Mouse (Mus musculus): ENCODE measurements around the gene Abcf3. TPM values are rescaled to one million over a fixed set of nuclear protein-coding genes. Genes with fewer than 3 reads are reported as not detected.
A peak's percentile ranks its signal among the peaks of the same experiment; 100 is the strongest.

Abcf3 gene
- polyA plus RNA-seq, 1 experiment from 2014 or later: 50.6 TPM

DNA sequence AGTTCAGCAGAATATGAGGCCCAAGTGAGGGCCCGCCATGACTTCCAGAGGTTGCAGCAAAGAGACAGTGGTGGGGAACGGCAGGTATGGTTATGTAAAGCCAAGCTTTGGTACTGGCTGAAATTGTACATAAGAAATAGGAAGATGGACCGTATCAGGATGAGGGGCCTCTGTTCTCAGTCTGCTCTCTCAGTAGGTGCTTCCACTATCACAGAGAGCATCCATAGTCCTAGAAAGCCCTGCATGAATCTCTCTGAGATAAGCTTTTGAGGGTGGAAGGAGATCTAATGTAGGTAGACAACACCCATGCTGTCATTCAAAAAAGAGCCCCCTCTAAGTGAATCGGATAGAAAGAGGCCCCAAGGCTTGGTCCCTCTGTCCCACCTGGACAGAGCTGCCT is 47.4 kb downstream of the Abcf3 start:
- 79% methylated on average over 4 of the region's 4 CpGs for WGBS
- ATAC-seq (ENCODE audit: insufficient read depth, low FRiP score, low read depth): no peak
- no peaks in the 10 kb centered on the region for H3K9me3 ChIP-seq
- no peak overlapping the region for H3K27ac ChIP-seq
- H3K36me3 ChIP-seq: no peaks in the 10 kb centered on the region
- peaks cover 28% of the 10 kb centered on the region for H3K27me3 ChIP-seq (replicated peaks)
- H3K4me2 ChIP-seq: no peak overlapping the region
- H3K4me1 ChIP-seq: 0 out of 2 replicates have a peak, but pooled peaks cover 6% of the 10 kb centered on the region
- no peak overlapping the region for H3K9ac ChIP-seq
- H3K4me3 ChIP-seq (replicated peaks): no peak overlapping the region

DNA sequence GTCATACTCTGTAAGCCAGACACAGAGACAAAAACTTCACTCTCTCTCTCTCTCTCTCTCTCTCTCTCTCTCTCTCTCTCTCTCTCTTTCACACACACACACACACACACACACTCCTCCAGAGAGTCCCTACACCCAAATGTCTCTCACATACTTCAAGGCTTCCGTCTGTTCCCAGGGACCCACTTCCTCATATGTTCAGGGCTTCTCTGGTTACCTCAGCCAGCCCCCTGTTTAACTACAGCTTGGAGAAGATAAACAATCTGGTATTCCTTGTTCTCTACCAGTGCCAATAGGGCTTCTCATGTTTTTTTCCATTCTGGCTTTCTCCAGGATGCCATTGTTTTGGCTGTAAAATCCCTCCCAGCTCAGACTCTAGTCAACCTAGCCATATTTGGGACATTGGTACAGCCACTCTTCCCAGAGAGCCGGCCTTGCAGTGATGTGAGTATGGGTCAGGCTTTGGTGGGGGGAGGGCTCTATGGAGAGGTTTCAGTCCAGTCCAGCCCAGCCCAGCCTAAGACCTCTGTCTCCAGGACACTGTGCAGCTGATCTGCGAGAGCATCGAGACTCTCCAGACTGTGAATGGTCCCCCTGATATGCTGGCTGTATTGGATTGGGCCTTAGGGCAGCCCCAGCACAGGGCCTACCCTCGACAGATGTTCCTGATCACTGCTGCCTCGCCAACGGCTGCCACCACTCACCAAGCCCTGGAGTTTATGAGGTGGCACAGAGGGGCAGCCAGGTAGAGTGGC is 48.5 kb downstream of the Abcf3 start:
- H3K27me3 ChIP-seq (replicated peaks): peaks cover 17% of the 10 kb centered on the region; the same call in 1 of the 2 replicates
- H3K9me3 ChIP-seq: no peaks in the 10 kb centered on the region
- H3K4me2 ChIP-seq: no peak overlapping the region
- no peak overlapping the region for H3K27ac ChIP-seq
- no peak for ATAC-seq (ENCODE audit: insufficient read depth, low FRiP score, low read depth)
- no peak overlapping the region for H3K9ac ChIP-seq
- WGBS: 55% methylated on average over 7 of the region's 7 CpGs
- H3K4me1 ChIP-seq: no peaks in the 10 kb centered on the region
- no peak overlapping the region for H3K4me3 ChIP-seq (replicated peaks)
- H3K36me3 ChIP-seq: no peaks in the 10 kb centered on the region

DNA sequence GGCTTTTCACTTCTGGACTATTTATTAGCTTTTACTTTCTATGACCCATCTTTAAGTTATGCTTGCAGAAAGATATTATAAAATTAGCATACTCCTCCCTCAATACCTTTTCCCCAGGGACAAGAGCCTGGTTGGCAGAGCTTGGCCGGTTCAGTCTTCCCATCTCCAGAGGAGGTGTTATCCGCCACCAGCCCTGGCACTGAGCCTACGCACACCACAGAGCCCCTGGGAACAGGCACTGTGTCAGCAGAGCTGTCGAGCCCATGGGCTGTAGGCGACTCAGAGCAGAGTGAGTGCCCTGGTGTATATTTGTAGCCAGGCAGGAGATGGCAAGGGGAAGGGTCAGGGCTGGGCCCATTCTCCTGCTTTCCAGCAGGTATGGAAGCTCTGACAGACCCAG is 52.1 kb downstream of the Abcf3 start:
- WGBS: 75% methylated on average over 5 of the region's 5 CpGs
- H3K9ac ChIP-seq: no peak overlapping the region
- ATAC-seq (ENCODE audit: insufficient read depth, low FRiP score, low read depth): no peak
- H3K4me1 ChIP-seq: no peaks in the 10 kb centered on the region
- no peak overlapping the region for H3K4me3 ChIP-seq (replicated peaks)
- H3K9me3 ChIP-seq: no peaks in the 10 kb centered on the region
- no peak overlapping the region for H3K4me2 ChIP-seq
- H3K27me3 ChIP-seq (replicated peaks): no peaks in the 10 kb centered on the region
- peaks cover 9% of the 10 kb centered on the region; the same call in 1 of the 2 replicates for H3K36me3 ChIP-seq
- no peak overlapping the region for H3K27ac ChIP-seq

DNA sequence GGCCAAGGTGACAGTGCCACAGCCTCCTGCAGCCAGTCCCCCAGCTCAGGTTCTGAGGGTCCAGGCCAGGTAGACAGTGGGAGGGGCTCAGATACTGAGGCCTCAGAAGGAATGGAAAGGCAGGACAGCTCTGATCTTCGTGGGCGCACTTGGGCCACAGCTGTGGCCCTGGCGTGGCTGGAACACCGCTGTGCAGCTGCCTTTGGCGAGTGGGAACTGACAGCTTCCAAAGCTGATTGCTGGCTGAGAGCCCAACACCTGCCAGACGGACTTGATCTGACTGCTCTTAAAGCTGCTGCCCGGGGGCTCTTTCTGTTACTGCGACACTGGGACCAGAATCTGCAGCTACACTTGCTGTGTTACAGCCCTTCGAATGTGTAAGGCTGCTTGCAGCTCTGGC is 56.3 kb downstream of the Abcf3 start:
- whole genome bisulfite sequencing: 71% methylated on average over 9 of the region's 9 CpGs
- Histone ChIP-seq H3K4me3 (replicated peaks) (no peak overlapping the region), H3K9ac (no peak overlapping the region), H3K36me3 (peaks cover 25% of the 10 kb centered on the region), H3K4me2 (no peak overlapping the region), H3K27ac (no peak overlapping the region), H3K4me1 (no peaks in the 10 kb centered on the region), H3K27me3 (replicated peaks) (no peaks in the 10 kb centered on the region), H3K9me3 (no peaks in the 10 kb centered on the region)
- no peak for ATAC-seq (ENCODE audit: insufficient read depth, low FRiP score, low read depth)

- WGBS: under 1% methylated on average over 28 of the region's 28 CpGs
Measured at GRCm38 (mm10) chr16:20610501-20611356, 62.4 kb downstream of the Abcf3 start.

More at GRCm38 (mm10) chr16:20610501-20611356, 62.4 kb downstream of the Abcf3 start:
- no peaks in the 10 kb centered on the region for H3K9me3 ChIP-seq
- H3K4me2 ChIP-seq: peak overlapping the region; percentile 83
- ATAC-seq (ENCODE audit: insufficient read depth, low FRiP score, low read depth): peak; percentile 53; the same call in 1 of the 2 replicates
- H3K27me3 ChIP-seq (replicated peaks): no peaks in the 10 kb centered on the region
- H3K4me1 ChIP-seq: 0 out of 2 replicates have a peak, but pooled peaks cover 11% of the 10 kb centered on the region
- H3K36me3 ChIP-seq: peaks cover 16% of the 10 kb centered on the region
- peak overlapping the region; percentile 81 for H3K27ac ChIP-seq
- peak overlapping the region; percentile 74 for H3K9ac ChIP-seq
- peak overlapping the region; percentile 92 for H3K4me3 ChIP-seq (replicated peaks)

MicroRNAs encoded within 50 kb of the gene (microRNA counts, 519-probe panel; counts per million panel counts)
- 2,364 counts per million, percentile 49 among the panel's probes with 10 or more counts for microRNA mmu-miR-1224

Small RNA genes within 50 kb of the gene (microRNA-seq; reads per million reads assigned to microRNA genes)
- gene Mir1224: 13.9 reads per million, percentile 30 among the genes with 10 or more reads in this experiment

Other genes starting within 250 kb of the Abcf3 start
- 83.8 and 90.7 TPM in 2 replicates for gene Parl, start 246.2 kb upstream of the Abcf3 start, polyA plus RNA-seq (2015; fragmentation: Nextera tagmentation; extraction: Ambion mirVana)
- not detected in 2 replicates for gene Cyp2ab1, start 223.2 kb upstream of the Abcf3 start, polyA plus RNA-seq (2015; fragmentation: Nextera tagmentation; extraction: Ambion mirVana)
- gene Abcc5, start 122.2 kb upstream of the Abcf3 start, polyA plus RNA-seq (2015; fragmentation: Nextera tagmentation; extraction: Ambion mirVana): 46.8 and 50.7 TPM in 2 replicates
- gene Eif2b5, start 49.8 kb upstream of the Abcf3 start, polyA plus RNA-seq (2015; fragmentation: Nextera tagmentation; extraction: Ambion mirVana): 90.2 and 95.0 TPM in 2 replicates
- gene Dvl3, start 31.6 kb upstream of the Abcf3 start, polyA plus RNA-seq (2015; fragmentation: Nextera tagmentation; extraction: Ambion mirVana): 21.2 and 26.9 TPM in 2 replicates
- 518 and 580 TPM in 2 replicates for gene Ap2m1, start 13.1 kb upstream of the Abcf3 start, polyA plus RNA-seq (2015; fragmentation: Nextera tagmentation; extraction: Ambion mirVana)
- 5.5 and 7.3 TPM in 2 replicates for gene Vwa5b2, start 40.9 kb downstream of the Abcf3 start, polyA plus RNA-seq (2015; fragmentation: Nextera tagmentation; extraction: Ambion mirVana)
- 31.6 and 32.3 TPM in 2 replicates for gene Eef1akmt4, start 63.0 kb downstream of the Abcf3 start, polyA plus RNA-seq (2015; fragmentation: Nextera tagmentation; extraction: Ambion mirVana)
- gene Gm49333, start 63.0 kb downstream of the Abcf3 start, polyA plus RNA-seq (2015; fragmentation: Nextera tagmentation; extraction: Ambion mirVana): 0.15 TPM in 1 of 2 replicates, not detected in the other
- 38.3 and 39.6 TPM in 2 replicates for gene Alg3, start 63.2 kb downstream of the Abcf3 start, polyA plus RNA-seq (2015; fragmentation: Nextera tagmentation; extraction: Ambion mirVana)
- 1.3 and 1.4 TPM in 2 replicates for gene Camk2n2, start 72.7 kb downstream of the Abcf3 start, polyA plus RNA-seq (2015; fragmentation: Nextera tagmentation; extraction: Ambion mirVana)
- gene Ece2, start 81.3 kb downstream of the Abcf3 start, polyA plus RNA-seq (2015; fragmentation: Nextera tagmentation; extraction: Ambion mirVana): 2.0 and 2.7 TPM in 2 replicates
- 265 and 291 TPM in 2 replicates for gene Psmd2, start 103.1 kb downstream of the Abcf3 start, polyA plus RNA-seq (2015; fragmentation: Nextera tagmentation; extraction: Ambion mirVana)
- 168 and 190 TPM in 2 replicates for gene Eif4g1, start 119.7 kb downstream of the Abcf3 start, polyA plus RNA-seq (2015; fragmentation: Nextera tagmentation; extraction: Ambion mirVana)
- 8.5 and 9.1 TPM in 2 replicates for gene Fam131a, start 144.7 kb downstream of the Abcf3 start, polyA plus RNA-seq (2015; fragmentation: Nextera tagmentation; extraction: Ambion mirVana)
- gene Polr2h, start 169.1 kb downstream of the Abcf3 start, polyA plus RNA-seq (2015; fragmentation: Nextera tagmentation; extraction: Ambion mirVana): 95.7 and 97.3 TPM in 2 replicates
- gene Clcn2, start 169.2 kb downstream of the Abcf3 start, polyA plus RNA-seq (2015; fragmentation: Nextera tagmentation; extraction: Ambion mirVana): 15.3 and 20.2 TPM in 2 replicates
- 4.0 and 4.7 TPM in 2 replicates for gene Chrd, start 184.6 kb downstream of the Abcf3 start, polyA plus RNA-seq (2015; fragmentation: Nextera tagmentation; extraction: Ambion mirVana)
- 1.0 and 1.1 TPM in 2 replicates for gene Thpo, start 185.9 kb downstream of the Abcf3 start, polyA plus RNA-seq (2015; fragmentation: Nextera tagmentation; extraction: Ambion mirVana)

Data from stomach, embryonic 15.5 days (tissue).